Mouse (Mus musculus) heart, postnatal 25 days (tissue): ENCODE measurements at regions not wholly inside any gene's neighbourhood (a gene's known extent, or its start where the extent isn't known, plus 50 kb on each side); places are given as distances from the start of the nearest gene placed in this dataset.

ENCODE experiments used
- DNase-seq: peaks from one replicate; pipeline ENCODE4 v3.0.0; 2022; ENCODE audit warnings: low spot score
- intact Hi-C: fragments of 180-260 bp; cut with DNase I; formaldehyde crosslinking; loops from one replicate; pipeline ENCODE4 v1.15.1; 2025

- DNase-seq, result no peak
- intact Hi-C loops, result no loop called here
These were observed 61.8 kb upstream of the Aco1 start for GRCm38 (mm10) chr4:40081035-40081434.

GRCm38 (mm10) chr4:40090295-40090694 lies 52.6 kb upstream of the Aco1 start:
- DNase-seq, result no peak
- intact Hi-C loops, result no loop called here
